ENCODE assay signal across 24 mouse cellular contexts in the genomic region with DNA sequence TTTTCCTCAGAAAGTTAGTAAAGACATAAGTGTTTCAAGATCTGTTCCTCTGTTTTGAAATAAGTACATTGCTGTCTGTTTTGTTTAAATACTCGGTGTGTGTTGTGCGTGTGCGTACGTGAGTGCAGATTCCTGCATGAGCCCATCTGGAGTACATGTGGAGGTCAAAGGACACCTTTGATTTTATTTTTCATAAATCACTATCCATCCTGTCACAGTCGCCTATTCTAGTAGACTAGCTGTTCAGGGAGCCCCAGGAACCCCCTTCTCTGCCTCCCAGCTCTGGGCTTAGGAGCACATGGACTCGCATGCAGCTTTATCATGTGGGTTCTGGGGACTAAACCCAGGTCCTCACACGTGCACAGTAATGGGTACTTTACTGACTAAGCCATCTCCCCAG. TPM values are rescaled to one million over a fixed set of nuclear protein-coding genes. Genes with fewer than 3 reads are reported as not detected.
A peak's percentile ranks its signal among the peaks of the same experiment; 100 is the strongest.
DNase-seq lines count a peak whose midpoint lies in the region; ATAC-seq lines count a peak whose summit lies in the region.
"Had no signal": no experiment of that assay in that cellular context is flagged by ENCODE, and none has a peak within 500 bp of the region (broad histone marks: within the 10 kb centered on the region; RNA-seq: fewer than 3 reads in every experiment).

No protein-coding gene starts in this region.

- ATAC-seq in erythroblast, adult 5-6 weeks (replicated peaks; ENCODE audit: low FRiP score, poor library complexity, severe bottlenecking): no peak
- ATAC-seq: activated CD4-positive, CD25-positive, alpha-beta regulatory T cell, adult 4 months; CD4-positive, CD25-positive, alpha-beta regulatory T cell, adult 4 months; forebrain, embryonic 13.5 days; forebrain, embryonic 15.5 days; forebrain, postnatal 0 days; Patski had no signal

- DNase-seq in heart, adult 11 months: peak; percentile 76
- no peak for DNase-seq in heart, postnatal 25 days (ENCODE audit: low spot score)
- no peak for DNase-seq in embryonic facial prominence, embryonic 10.5 days (ENCODE audit: low spot score)
- peak; percentile 55 for DNase-seq in mesoderm, embryonic 11.5 days (ENCODE audit: low read depth, low spot score)
- DNase-seq: adrenal gland, adult 8-10 months; adrenal gland, postnatal 14 days; adrenal gland, postnatal 36 days; B cell, adult 2 months; cerebellum, adult 11-12 months; cerebellum, adult 2 months; cerebellum, adult 9-10 months; cerebellum, postnatal 10 days; cerebellum, postnatal 25 days; forebrain, postnatal 0 days had no signal

- peaks cover 49% of the 10 kb centered on the region for H3K4me1 ChIP-seq in embryonic facial prominence, embryonic 10.5 days
- H3K4me1 ChIP-seq: forebrain, embryonic 13.5 days; forebrain, embryonic 15.5 days had no signal

- H3K27ac ChIP-seq in embryonic facial prominence, embryonic 10.5 days (replicated peaks): peak overlapping the region; percentile 74; the same call in 1 of the 2 replicates
- H3K27ac ChIP-seq: embryonic facial prominence, embryonic 13.5 days; embryonic facial prominence, embryonic 15.5 days; forebrain, embryonic 13.5 days; forebrain, embryonic 15.5 days had no signal

- peaks cover 9% of the 10 kb centered on the region; the same call in 1 of the 2 replicates for H3K27me3 ChIP-seq in embryonic facial prominence, embryonic 10.5 days (replicated peaks; ENCODE audit: low read depth, poor library complexity, severe bottlenecking)
- H3K27me3 ChIP-seq: CH12.LX; embryonic facial prominence, embryonic 15.5 days; forebrain, embryonic 15.5 days; Patski had no signal

- no peaks in the 10 kb centered on the region for H3K36me3 ChIP-seq in embryonic facial prominence, embryonic 10.5 days (replicated peaks)
- H3K36me3 ChIP-seq: embryonic facial prominence, embryonic 13.5 days; embryonic facial prominence, embryonic 15.5 days; forebrain, embryonic 15.5 days; G1E had no signal

- 60% methylated on average over 7 of the region's 7 CpGs for WGBS in embryonic facial prominence, embryonic 10.5 days

- H3K4me3 ChIP-seq in embryonic facial prominence, embryonic 10.5 days: no peak overlapping the region
- H3K4me3 ChIP-seq: embryonic facial prominence, embryonic 13.5 days; embryonic facial prominence, embryonic 15.5 days; forebrain, embryonic 13.5 days; forebrain, embryonic 15.5 days had no signal

- no peaks in the 10 kb centered on the region for H3K9me3 ChIP-seq in embryonic facial prominence, embryonic 10.5 days
- H3K9me3 ChIP-seq: embryonic facial prominence, embryonic 13.5 days; embryonic facial prominence, embryonic 15.5 days; forebrain, embryonic 13.5 days; forebrain, embryonic 15.5 days; G1E had no signal

- intact Hi-C loops in heart, postnatal 25 days (cut with DNase I): no loop called here

RNA-seq across cellular contexts. Expression of a gene that starts 8.6 kb away (rescaled TPM):
- total RNA-seq in heart, postnatal 25 days (2021): not detected
- 0.78 and 0.85 TPM in 2 replicates for polyA plus RNA-seq in embryonic facial prominence, embryonic 10.5 days (2016; fragmentation: Nextera tagmentation; extraction: Ambion mirVana)
- not detected in 2 replicates for total RNA-seq in erythroblast, adult 5-6 weeks (2015; ENCODE audit: low replicate concordance)
- not detected in 2 replicates for total RNA-seq in erythroblast, adult 5-6 weeks (2017; ENCODE audit: low replicate concordance)
- total RNA-seq: adrenal gland, postnatal 36 days; CH12.LX had no signal
- polyA plus RNA-seq: activated CD4-positive, CD25-positive, alpha-beta regulatory T cell, adult 4 months; CD4-positive, CD25-positive, alpha-beta regulatory T cell, adult 4 months; forebrain, embryonic 13.5 days; G1E had no signal

RNA-seq across cellular contexts. Expression of a gene that starts 57.0 kb away (rescaled TPM):
- 10 to 100 TPM; 35.0 to 35.2 TPM for total RNA-seq in heart, postnatal 25 days (2021)
- polyA plus RNA-seq in embryonic facial prominence, embryonic 10.5 days (2016; fragmentation: Nextera tagmentation; extraction: Ambion mirVana): 294 and 297 TPM in 2 replicates
- total RNA-seq in erythroblast, adult 5-6 weeks (2015; ENCODE audit: low replicate concordance): 12.7 and 13.0 TPM in 2 replicates
- 6.1 and 15.5 TPM in 2 replicates for total RNA-seq in erythroblast, adult 5-6 weeks (2017; ENCODE audit: low replicate concordance)

Comparison
In these comparisons a context has a peak if more than half of its experiments do, and no peak if none do; other contexts are left out.
1. DNase-seq: peak in heart, adult 11 months (single experiment) and mesoderm, embryonic 11.5 days (single experiment); none in heart, postnatal 25 days (single experiment) and embryonic facial prominence, embryonic 10.5 days (single experiment).